Mouse (Mus musculus) midbrain, postnatal 0 days (tissue): ENCODE results near the gene Pycr2. TPM values are rescaled to one million over a fixed set of nuclear protein-coding genes. Genes with fewer than 3 reads are reported as not detected.

Experiments used
- ATAC-seq: fragments of 200-750 bp; cut with Nextera tagmentation; 2 replicates; pipeline ENCODE4 v1.8.0; 2017; ENCODE audit warnings: moderate number of reproducible peaks, mild to moderate bottlenecking, moderate TSS enrichment, moderate library complexity; ENCODE audit not compliant: low FRiP score
- DNase-seq: peaks from one replicate; pipeline ENCODE4 v3.0.0-alpha.2; 2015; ENCODE audit warnings: low spot score
- H3K27ac ChIP-seq: fragments of 300-500 bp; sonication (generic); 2 replicates; pipeline ENCODE4 v1.5.1; 2014; ENCODE audit warnings: low read depth, mild to moderate bottlenecking, low read length, mixed read lengths
- H3K27me3 ChIP-seq: fragments of 300-500 bp; sonication (generic); 2 replicates; pipeline ENCODE4 v1.6.1; 2014; ENCODE audit warnings: low read length, control low read depth, mixed read lengths; ENCODE audit not compliant: insufficient read depth
- H3K36me3 ChIP-seq: fragments of 300-500 bp; sonication (generic); 2 replicates; pipeline ENCODE4 v1.6.1; 2014; ENCODE audit warnings: low read length, control low read depth, mixed read lengths; ENCODE audit not compliant: insufficient read depth
- H3K4me1 ChIP-seq: fragments of 300-500 bp; sonication (generic); 2 replicates; pipeline ENCODE4 v1.6.1; 2014; ENCODE audit warnings: mild to moderate bottlenecking, control low read depth, antibody characterized with exemption, low read length, mixed read lengths; ENCODE audit not compliant: insufficient read depth
- H3K4me2 ChIP-seq: fragments of 300-500 bp; sonication (generic); 2 replicates; pipeline ENCODE4 v1.6.1; 2014; ENCODE audit warnings: low read depth, mild to moderate bottlenecking, low read length, mixed read lengths; ENCODE audit not compliant: poor library complexity, severe bottlenecking
- H3K4me3 ChIP-seq: fragments of 300-500 bp; sonication (generic); 2 replicates; pipeline ENCODE4 v1.5.1; 2014; ENCODE audit warnings: low read depth, mild to moderate bottlenecking, low read length, moderate library complexity
- H3K9ac ChIP-seq: fragments of 300-500 bp; sonication (generic); replicated peaks from 2 replicates; pipeline ENCODE4 v1.6.1; 2014; ENCODE audit warnings: mild to moderate bottlenecking, low read length, moderate library complexity, mixed read lengths; ENCODE audit not compliant: poor library complexity, severe bottlenecking
- H3K9me3 ChIP-seq: fragments of 300-500 bp; sonication (generic); 2 replicates; pipeline ENCODE4 v1.6.1; 2016; ENCODE audit warnings: low read length, control low read depth
- CTCF ChIP-seq: IDR thresholded peaks from 2 replicates; pipeline ENCODE4 v1.5.1; 2016; ENCODE audit warnings: antibody characterized with exemption, mild to moderate bottlenecking
- WGBS: fragments of 180-500 bp; shearing (Covaris S2); extraction: QIAGEN DNeasy Blood & Tissue Kit; methylation state at CpG from one replicate; pipeline ENCODE4 v1.1.7; 2014; 5-methylcytosine and 5-hydroxymethylcytosine counted together
- polyA plus RNA-seq: library from polyadenylated mRNA; unstranded; fragments of >200 nt; fragmentation: Nextera tagmentation; extraction: Ambion mirVana; gene quantifications from 2 replicates; pipeline ENCODE4 v1.2.1, GENCODE M21; 2015
- total RNA-seq: library from RNA; depleted of rRNA; stranded (reverse); fragments of >200 nt; gene quantifications from 2 replicates; pipeline ENCODE4 v1.2.3, GENCODE M21; 2014

Pycr2 gene
- total and polyA plus RNA-seq, 2 experiments from 2014 or later: 50.5 to 60.5 TPM

- under 1% methylated on average over 4 of the region's 4 CpGs for WGBS
- TF ChIP-seq CTCF: peak; percentile 82
- Histone ChIP-seq H3K4me2 (no peak overlapping the region), H3K4me1 (peaks cover 5% of the 10 kb centered on the region), H3K36me3 (peaks cover 4% of the 10 kb centered on the region; the same call in 1 of the 2 replicates), H3K4me3 (no peak overlapping the region), H3K9ac (no peak overlapping the region), H3K27ac (no peak overlapping the region), H3K9me3 (no peaks in the 10 kb centered on the region), H3K27me3 (no peaks in the 10 kb centered on the region)
- ATAC-seq (no peak), DNase-seq (peak; percentile 80)
Measured at GRCm38 (mm10) chr1:180901107-180901506, 3.0 kb upstream of the Pycr2 start.

- Histone ChIP-seq H3K4me1 (peaks cover 5% of the 10 kb centered on the region), H3K4me3 (no peak overlapping the region), H3K4me2 (no peak overlapping the region), H3K9me3 (no peaks in the 10 kb centered on the region), H3K9ac (no peak overlapping the region), H3K36me3 (peaks cover 15% of the 10 kb centered on the region), H3K27ac (no peak overlapping the region), H3K27me3 (no peaks in the 10 kb centered on the region)
- no peak for DNase-seq
- no peak for TF ChIP-seq CTCF
- ATAC-seq: no peak
- WGBS: 39% methylated on average over 5 of the region's 5 CpGs
Measured at GRCm38 (mm10) chr1:180902915-180903314, 1.2 kb upstream of the Pycr2 start.

GRCm38 (mm10) chr1:180903666-180904038 is 441 bp upstream of the Pycr2 start:
- no peak for TF ChIP-seq CTCF
- 33% methylated on average over 10 of the region's 10 CpGs for WGBS
- Histone ChIP-seq H3K4me1 (peaks cover 5% of the 10 kb centered on the region), H3K4me3 (peak overlapping the region; percentile 80), H3K27ac (peak overlapping the region; percentile 32; the same call in 1 of the 2 replicates), H3K36me3 (peaks cover 15% of the 10 kb centered on the region), H3K9ac (peak overlapping the region; percentile 39; the same call in 1 of the 2 replicates), H3K27me3 (no peaks in the 10 kb centered on the region), H3K9me3 (no peaks in the 10 kb centered on the region), H3K4me2 (peak overlapping the region; percentile 89)
- no peak for ATAC-seq
- DNase-seq: no peak

- DNase-seq (no peak), ATAC-seq (no peak; the same call in none of the 2 replicates)
- peaks cover 5% of the 10 kb centered on the region for H3K4me1 ChIP-seq
- peak overlapping the region; percentile 87 for H3K27ac ChIP-seq
- peaks cover 15% of the 10 kb centered on the region for H3K36me3 ChIP-seq
- whole genome bisulfite sequencing: 5% methylated on average over 5 of the region's 5 CpGs
- H3K4me3 ChIP-seq: peak overlapping the region; percentile 80
- H3K9me3 ChIP-seq: no peaks in the 10 kb centered on the region
- TF ChIP-seq CTCF: no peak
- peak overlapping the region; percentile 89 for H3K4me2 ChIP-seq
- H3K27me3 ChIP-seq: no peaks in the 10 kb centered on the region
- H3K9ac ChIP-seq: peak overlapping the region; percentile 80
Measured at GRCm38 (mm10) chr1:180904815-180905080, 655 bp downstream of the Pycr2 start.

- H3K4me3 ChIP-seq: peak overlapping the region; percentile 80
- 64% methylated on average over 6 of the region's 6 CpGs for WGBS
- peaks cover 5% of the 10 kb centered on the region for H3K4me1 ChIP-seq
- no peaks in the 10 kb centered on the region for H3K9me3 ChIP-seq
- no peak for ATAC-seq
- H3K36me3 ChIP-seq: peaks cover 15% of the 10 kb centered on the region
- H3K27me3 ChIP-seq: no peaks in the 10 kb centered on the region
- no peak for DNase-seq
- peak overlapping the region; percentile 80; the same call in 1 of the 2 replicates for H3K9ac ChIP-seq
- TF ChIP-seq CTCF: no peak
- peak overlapping the region; percentile 89 for H3K4me2 ChIP-seq
- H3K27ac ChIP-seq: no peak overlapping the region
Measured at GRCm38 (mm10) chr1:180905307-180905706, 1.2 kb downstream of the Pycr2 start.

- Histone ChIP-seq H3K27me3 (no peaks in the 10 kb centered on the region), H3K36me3 (peaks cover 15% of the 10 kb centered on the region), H3K9me3 (no peaks in the 10 kb centered on the region), H3K4me1 (peaks cover 5% of the 10 kb centered on the region), H3K27ac (no peak overlapping the region), H3K4me2 (no peak overlapping the region), H3K4me3 (no peak overlapping the region), H3K9ac (0 out of 2 replicates have a peak overlapping the region, but pooled peaks have one; percentile 80)
- TF ChIP-seq CTCF: no peak
- 95% methylated on average over 17 of the region's 17 CpGs for WGBS
- ATAC-seq (no peak), DNase-seq (no peak)
Measured at GRCm38 (mm10) chr1:180905876-180906275, 1.8 kb downstream of the Pycr2 start.
